Mouse (Mus musculus): ENCODE measurements around the gene Eif2d. TPM values are rescaled to one million over a fixed set of nuclear protein-coding genes. Genes with fewer than 3 reads are reported as not detected.
A peak's percentile ranks its signal among the peaks of the same experiment; 100 is the strongest.

Gene Eif2d
- polyA plus RNA-seq, 1 experiment from 2014 or later, result 36.3 TPM

DNA sequence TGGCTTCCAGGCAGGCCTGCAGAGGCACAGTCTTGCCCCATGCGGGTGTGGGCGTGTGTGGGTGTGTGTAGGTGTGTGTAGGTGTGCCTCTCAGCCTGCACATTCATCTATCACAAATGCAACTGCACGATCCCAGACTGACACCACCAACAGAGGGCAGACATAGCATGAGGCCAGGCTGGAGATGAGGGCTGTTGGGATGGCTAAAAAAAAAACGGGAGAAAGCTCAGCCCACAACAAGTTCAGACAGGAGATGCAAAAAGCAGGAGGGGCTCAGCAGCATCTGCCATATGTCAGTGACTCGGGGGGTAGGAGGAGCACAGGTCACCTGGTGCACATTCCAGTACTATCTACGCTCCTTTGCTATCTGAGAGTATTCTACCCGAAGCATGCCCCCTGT, 75.2 kb downstream of the Eif2d start:
- WGBS, result 47% methylated on average over 7 of the region's 7 CpGs
- no peak for ATAC-seq
- H3K4me2 ChIP-seq (replicated peaks; ENCODE audit: low read depth, low read length), result no peak overlapping the region
- H3K27me3 ChIP-seq (replicated peaks; ENCODE audit: insufficient read depth, low read length), result no peaks in the 10 kb centered on the region
- DNase-seq (ENCODE audit: low spot score), result no peak
- no peaks in the 10 kb centered on the region for H3K9me3 ChIP-seq (ENCODE audit: low read length)
- H3K27ac ChIP-seq (ENCODE audit: low read length), result no peak overlapping the region
- TF ChIP-seq CTCF (IDR thresholded peaks at IDR 0.05), result peak; percentile 47
- no peak for TF ChIP-seq EP300 (IDR thresholded peaks at IDR 0.05)
- no peaks in the 10 kb centered on the region for H3K36me3 ChIP-seq (ENCODE audit: insufficient read depth, low read length)
- H3K4me3 ChIP-seq (ENCODE audit: low read depth, low read length), result no peak overlapping the region
- H3K9ac ChIP-seq (replicated peaks; ENCODE audit: low read depth), result no peak overlapping the region
- no peaks in the 10 kb centered on the region for H3K4me1 ChIP-seq (ENCODE audit: insufficient read depth, low read depth, low read length)

DNA sequence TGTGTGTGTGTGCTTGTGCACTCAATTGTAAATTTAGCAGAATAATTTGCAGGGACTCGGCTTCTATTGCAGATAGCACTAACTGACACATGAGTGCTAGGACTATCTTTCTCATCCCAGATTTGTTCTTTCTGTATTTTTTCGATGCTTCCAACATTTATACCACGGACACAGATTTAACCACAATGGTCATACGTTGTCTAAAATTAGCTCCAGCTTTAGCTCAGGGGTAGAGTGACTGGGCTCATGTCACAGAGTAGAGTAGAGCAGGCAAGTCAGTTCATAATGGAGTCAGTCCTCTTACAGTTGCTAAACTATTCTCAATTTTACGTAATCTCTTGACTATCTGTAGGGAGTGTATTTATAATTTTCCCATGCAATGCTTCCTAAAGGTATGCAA, 75.7 kb downstream of the Eif2d start:
- Histone ChIP-seq H3K4me3 (ENCODE audit: low read depth, low read length) (no peak overlapping the region), H3K27me3 (replicated peaks; ENCODE audit: insufficient read depth, low read length) (no peaks in the 10 kb centered on the region), H3K4me2 (replicated peaks; ENCODE audit: low read depth, low read length) (no peak overlapping the region)

GRCm38 (mm10) chr1:131233527-131233926, 80.5 kb downstream of the Eif2d start:
- no peak for DNase-seq (ENCODE audit: low spot score)
- H3K4me1 ChIP-seq (ENCODE audit: insufficient read depth, low read depth, low read length), result no peaks in the 10 kb centered on the region
- H3K4me3 ChIP-seq (ENCODE audit: low read depth, low read length), result no peak overlapping the region
- no peaks in the 10 kb centered on the region for H3K9me3 ChIP-seq (ENCODE audit: low read length)
- H3K36me3 ChIP-seq (ENCODE audit: insufficient read depth, low read length), result no peaks in the 10 kb centered on the region
- H3K27me3 ChIP-seq (replicated peaks; ENCODE audit: insufficient read depth, low read length), result no peaks in the 10 kb centered on the region
- no peak for TF ChIP-seq CTCF (IDR thresholded peaks at IDR 0.05)
- no peak for TF ChIP-seq EP300 (IDR thresholded peaks at IDR 0.05)
- H3K4me2 ChIP-seq (replicated peaks; ENCODE audit: low read depth, low read length), result no peak overlapping the region
- H3K9ac ChIP-seq (replicated peaks; ENCODE audit: low read depth), result no peak overlapping the region
- 58% methylated on average over 12 of the region's 12 CpGs for WGBS
- no peak for ATAC-seq
- H3K27ac ChIP-seq (ENCODE audit: low read length), result no peak overlapping the region

More for the DNA sequence above, 75.7 kb downstream of the Eif2d start:
- no peak for DNase-seq (ENCODE audit: low spot score)
- Histone ChIP-seq H3K4me1 (ENCODE audit: insufficient read depth, low read depth, low read length) (no peaks in the 10 kb centered on the region), H3K27ac (ENCODE audit: low read length) (no peak overlapping the region), H3K9me3 (ENCODE audit: low read length) (no peaks in the 10 kb centered on the region), H3K36me3 (ENCODE audit: insufficient read depth, low read length) (no peaks in the 10 kb centered on the region), H3K9ac (replicated peaks; ENCODE audit: low read depth) (no peak overlapping the region)
- TF ChIP-seq CTCF (IDR thresholded peaks at IDR 0.05) (no peak), EP300 (IDR thresholded peaks at IDR 0.05) (no peak)
- ATAC-seq, result no peak
- WGBS, result 73% methylated on average over 5 of the region's 5 CpGs

- no peak for TF ChIP-seq CTCF (IDR thresholded peaks at IDR 0.05)
- Histone ChIP-seq H3K27me3 (replicated peaks; ENCODE audit: insufficient read depth, low read length) (no peaks in the 10 kb centered on the region), H3K27ac (ENCODE audit: low read length) (no peak overlapping the region), H3K36me3 (ENCODE audit: insufficient read depth, low read length) (no peaks in the 10 kb centered on the region), H3K9ac (replicated peaks; ENCODE audit: low read depth) (no peak overlapping the region), H3K4me3 (ENCODE audit: low read depth, low read length) (no peak overlapping the region), H3K9me3 (ENCODE audit: low read length) (no peaks in the 10 kb centered on the region), H3K4me2 (replicated peaks; ENCODE audit: low read depth, low read length) (no peak overlapping the region), H3K4me1 (ENCODE audit: insufficient read depth, low read depth, low read length) (no peaks in the 10 kb centered on the region)
- DNase-seq (ENCODE audit: low spot score), result no peak
- no peak for ATAC-seq
- 44% methylated on average over 7 of the region's 7 CpGs for WGBS
These were observed 83.1 kb downstream of the Eif2d start for GRCm38 (mm10) chr1:131236077-131236476.

Other genes starting within 250 kb of the Eif2d start
- gene Il20, start 241.7 kb upstream of the Eif2d start, polyA plus RNA-seq (2015; fragmentation: Nextera tagmentation; extraction: Ambion mirVana), result not detected in 2 replicates
- gene Il19, start 213.1 kb upstream of the Eif2d start, polyA plus RNA-seq (2015; fragmentation: Nextera tagmentation; extraction: Ambion mirVana), result not detected in 2 replicates
- not detected in 2 replicates for gene Il10, start 133.3 kb upstream of the Eif2d start, polyA plus RNA-seq (2015; fragmentation: Nextera tagmentation; extraction: Ambion mirVana)
- 62.4 and 65.0 TPM in 2 replicates for gene Mapkapk2, start 55.4 kb upstream of the Eif2d start, polyA plus RNA-seq (2015; fragmentation: Nextera tagmentation; extraction: Ambion mirVana)
- gene Dyrk3, start 14.8 kb upstream of the Eif2d start, polyA plus RNA-seq (2015; fragmentation: Nextera tagmentation; extraction: Ambion mirVana), result 3.4 and 4.7 TPM in 2 replicates
- gene Rassf5, start 92.1 kb downstream of the Eif2d start, polyA plus RNA-seq (2015; fragmentation: Nextera tagmentation; extraction: Ambion mirVana), result 7.5 and 8.3 TPM in 2 replicates
- gene Ikbke, start 126.4 kb downstream of the Eif2d start, polyA plus RNA-seq (2015; fragmentation: Nextera tagmentation; extraction: Ambion mirVana), result 2.9 and 4.1 TPM in 2 replicates